Mouse (Mus musculus) testis, adult 2 months (tissue): ENCODE measurements around the gene Dbh. TPM values are rescaled to one million over a fixed set of nuclear protein-coding genes. Genes with fewer than 3 reads are reported as not detected.

Experiments
- H3K27ac ChIP-seq: fragments of 200-500 bp; 2 replicates; pipeline ENCODE4 v1.5.1; 2012; ENCODE audit warnings: low read depth, low read length; ENCODE audit not compliant: control insufficient read depth, insufficient read depth
- H3K27me3 ChIP-seq: fragments of 200-500 bp; 2 replicates; pipeline ENCODE4 v1.6.1; 2012; ENCODE audit warnings: mild to moderate bottlenecking, low read length, moderate library complexity; ENCODE audit not compliant: control insufficient read depth, insufficient read depth
- H3K36me3 ChIP-seq: fragments of 200-500 bp; 2 replicates; pipeline ENCODE4 v1.6.1; 2012; ENCODE audit warnings: mild to moderate bottlenecking, low read length; ENCODE audit not compliant: control insufficient read depth, insufficient read depth
- H3K4me1 ChIP-seq: fragments of 200-500 bp; 2 replicates; pipeline ENCODE4 v1.6.1; 2012; ENCODE audit warnings: low read length; ENCODE audit not compliant: control insufficient read depth, insufficient read depth
- H3K4me3 ChIP-seq: fragments of 200-500 bp; 2 replicates; pipeline ENCODE4 v1.5.1; 2012; ENCODE audit warnings: low read depth, mild to moderate bottlenecking, low read length, moderate library complexity, mixed read lengths; ENCODE audit not compliant: control insufficient read depth
- CTCF ChIP-seq: fragments of 200-500 bp; IDR thresholded peaks from 2 replicates; pipeline ENCODE4 v1.5.1; 2012; ENCODE audit warnings: low read depth, mild to moderate bottlenecking, inconsistent platforms, low read length, moderate library complexity; ENCODE audit not compliant: control insufficient read depth, insufficient read depth, insufficient replicate concordance
- POLR2A ChIP-seq: fragments of 200-500 bp; IDR thresholded peaks from 2 replicates; pipeline ENCODE4 v1.6.1; 2012; ENCODE audit warnings: low read depth, mild to moderate bottlenecking, inconsistent platforms, low read length, moderate library complexity; ENCODE audit not compliant: control insufficient read depth
- polyA plus RNA-seq: library from polyadenylated mRNA; depleted of rRNA; stranded (reverse); fragments of >200 nt; gene quantifications from 2 replicates; pipeline ENCODE4 v1.2.3, GENCODE M21; 2012

Gene Dbh
- polyA plus RNA-seq, 1 experiment: 0.15 TPM

GRCm38 (mm10) chr2:27125979-27126378 lies 39.1 kb upstream of the Dbh start:
- Histone ChIP-seq H3K27ac (no peak overlapping the region), H3K4me3 (no peak overlapping the region), H3K36me3 (no peaks in the 10 kb centered on the region), H3K27me3 (no peaks in the 10 kb centered on the region), H3K4me1 (no peaks in the 10 kb centered on the region)
- no peak for TF ChIP-seq POLR2A
- peak; percentile 94 for TF ChIP-seq CTCF

DNA sequence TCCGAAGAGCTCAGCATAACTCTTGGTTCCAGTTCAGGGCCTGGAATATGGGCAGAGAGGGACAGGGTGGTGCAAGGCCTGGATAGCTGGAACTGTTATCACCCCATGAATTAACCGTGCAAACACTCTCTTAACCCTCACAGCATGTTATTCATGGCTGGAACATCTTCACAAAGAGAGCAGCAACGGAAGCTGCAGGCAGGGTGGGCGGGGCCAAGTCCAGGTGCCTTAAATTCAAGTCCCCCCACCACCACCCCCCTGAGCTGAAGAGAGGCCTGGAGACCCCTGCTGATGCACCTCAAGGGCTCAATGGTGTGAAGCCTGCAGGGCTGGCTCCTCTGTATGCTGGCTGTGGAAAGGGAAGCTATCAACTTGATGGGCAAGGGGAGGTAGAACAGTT lies 38.5 kb upstream of the Dbh start:
- Histone ChIP-seq H3K4me1 (no peaks in the 10 kb centered on the region), H3K27ac (no peak overlapping the region), H3K36me3 (no peaks in the 10 kb centered on the region), H3K27me3 (no peaks in the 10 kb centered on the region), H3K4me3 (no peak overlapping the region)
- TF ChIP-seq POLR2A (no peak), CTCF (no peak)

- no peak overlapping the region for H3K4me3 ChIP-seq
- no peaks in the 10 kb centered on the region for H3K36me3 ChIP-seq
- no peaks in the 10 kb centered on the region for H3K4me1 ChIP-seq
- no peaks in the 10 kb centered on the region for H3K27me3 ChIP-seq
- H3K27ac ChIP-seq: no peak overlapping the region
- TF ChIP-seq POLR2A: no peak
- TF ChIP-seq CTCF: no peak
Observed at GRCm38 (mm10) chr2:27128990-27129389, 36.0 kb upstream of the Dbh start.

DNA sequence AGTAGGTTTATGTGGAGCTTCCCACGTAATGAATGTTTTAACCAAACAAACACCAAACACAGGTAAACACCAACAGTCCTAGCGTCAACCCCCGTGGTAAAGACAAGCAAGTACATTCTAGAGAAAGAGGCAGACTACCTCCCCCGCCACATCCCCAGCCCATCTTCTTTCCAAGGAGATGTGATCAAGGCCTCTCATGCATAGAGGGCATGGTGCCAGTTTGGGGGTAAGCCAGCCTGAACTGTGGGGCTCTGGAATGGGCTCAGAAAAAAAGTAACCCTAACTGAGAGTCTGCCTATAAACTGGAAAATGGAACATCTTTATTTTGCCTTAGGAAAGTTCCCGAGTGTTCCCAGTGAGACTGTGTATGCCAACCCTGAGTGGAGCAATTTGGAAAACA lies 29.1 kb upstream of the Dbh start:
- Histone ChIP-seq H3K27me3 (no peaks in the 10 kb centered on the region), H3K4me3 (no peak overlapping the region), H3K27ac (no peak overlapping the region), H3K36me3 (no peaks in the 10 kb centered on the region), H3K4me1 (no peaks in the 10 kb centered on the region)
- no peak for TF ChIP-seq POLR2A
- no peak for TF ChIP-seq CTCF

DNA sequence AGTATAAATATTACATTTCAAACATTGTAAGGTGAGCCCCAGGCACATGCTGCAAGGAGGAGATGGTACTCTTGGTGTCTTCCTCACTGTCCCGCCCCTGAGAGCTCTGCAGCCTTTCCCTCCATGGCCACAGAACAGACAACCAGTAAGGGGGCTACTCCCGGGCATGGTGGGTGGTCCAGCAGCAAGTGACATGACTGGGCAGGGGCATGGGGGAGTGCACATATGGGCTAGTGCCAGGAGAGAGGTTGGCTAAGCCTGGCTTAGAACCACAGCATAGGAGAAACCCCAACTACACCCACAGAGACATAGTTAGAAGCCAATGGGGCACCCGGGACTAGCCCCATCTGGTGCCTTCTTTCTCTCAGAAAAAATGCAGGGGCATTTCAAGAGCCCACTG lies 28.7 kb upstream of the Dbh start:
- TF ChIP-seq POLR2A (no peak), CTCF (no peak)
- Histone ChIP-seq H3K4me1 (no peaks in the 10 kb centered on the region), H3K4me3 (no peak overlapping the region), H3K27ac (no peak overlapping the region), H3K27me3 (no peaks in the 10 kb centered on the region), H3K36me3 (no peaks in the 10 kb centered on the region)

GRCm38 (mm10) chr2:27136789-27137188 lies 28.2 kb upstream of the Dbh start:
- Histone ChIP-seq H3K27ac (no peak overlapping the region), H3K27me3 (no peaks in the 10 kb centered on the region), H3K4me3 (no peak overlapping the region), H3K4me1 (no peaks in the 10 kb centered on the region; the same call in 1 of the 2 replicates), H3K36me3 (no peaks in the 10 kb centered on the region)
- TF ChIP-seq POLR2A (no peak), CTCF (no peak)

GRCm38 (mm10) chr2:27138356-27138755 lies 26.7 kb upstream of the Dbh start:
- H3K27ac ChIP-seq: no peak overlapping the region
- no peaks in the 10 kb centered on the region for H3K36me3 ChIP-seq
- no peak for TF ChIP-seq CTCF
- TF ChIP-seq POLR2A: no peak
- no peak overlapping the region for H3K4me3 ChIP-seq
- H3K27me3 ChIP-seq: no peaks in the 10 kb centered on the region
- H3K4me1 ChIP-seq: peaks cover 6% of the 10 kb centered on the region

GRCm38 (mm10) chr2:27141950-27142693 lies 22.9 kb upstream of the Dbh start, which contains the start of gene Fam163b:
Gene Fam163b, minus strand, starts transcription at chr2:27142491.
- TF ChIP-seq CTCF (no peak), POLR2A (no peak)
- Histone ChIP-seq H3K27ac (no peak within 1 kb of the TSS), H3K27me3 (no peaks in the 10 kb centered on the region), H3K4me3 (no peak within 1 kb of the TSS; the same call in 1 of the 2 replicates), H3K4me1 (peaks cover 6% of the 10 kb centered on the region), H3K36me3 (no peaks in the 10 kb centered on the region)
